Mouse (Mus musculus) megakaryocyte-erythroid progenitor cell, adult 5-6 weeks (primary cell): ENCODE measurements around the gene Slc16a4. TPM values are rescaled to one million over a fixed set of nuclear protein-coding genes. Genes with fewer than 3 reads are reported as not detected.
A peak's percentile ranks its signal among the peaks of the same experiment; 100 is the strongest.

Source experiments
- ATAC-seq: replicated peaks from 2 replicates; pipeline ENCODE4 v1.8.0; 2016; ENCODE audit warnings: mild to moderate bottlenecking, inconsistent platforms; ENCODE audit not compliant: severe bottlenecking, poor library complexity, low FRiP score, low TSS enrichment
- total RNA-seq, 2 experiments: library from RNA; stranded (forward) in 1 of 2; stranded (reverse) in 1 of 2; fragments of 200-1000, 215-1000 nt in 1 of 2; fragments of >200 nt in 1 of 2; fragmentation: Nextera tagmentation in 1 of 2; gene quantifications; 2 replicates each; pipeline ENCODE4 v1.2.3; 2014 to 2017

The Slc16a4 gene
- total RNA-seq, 2 experiments from 2014 or later: not detected

GRCm38 (mm10) chr3:107355618-107356260 is 64.7 kb downstream of the Slc16a4 start:
- no peak for ATAC-seq

GRCm38 (mm10) chr3:107356964-107357441 is 66.0 kb downstream of the Slc16a4 start:
- ATAC-seq: peak; percentile 95

DNA sequence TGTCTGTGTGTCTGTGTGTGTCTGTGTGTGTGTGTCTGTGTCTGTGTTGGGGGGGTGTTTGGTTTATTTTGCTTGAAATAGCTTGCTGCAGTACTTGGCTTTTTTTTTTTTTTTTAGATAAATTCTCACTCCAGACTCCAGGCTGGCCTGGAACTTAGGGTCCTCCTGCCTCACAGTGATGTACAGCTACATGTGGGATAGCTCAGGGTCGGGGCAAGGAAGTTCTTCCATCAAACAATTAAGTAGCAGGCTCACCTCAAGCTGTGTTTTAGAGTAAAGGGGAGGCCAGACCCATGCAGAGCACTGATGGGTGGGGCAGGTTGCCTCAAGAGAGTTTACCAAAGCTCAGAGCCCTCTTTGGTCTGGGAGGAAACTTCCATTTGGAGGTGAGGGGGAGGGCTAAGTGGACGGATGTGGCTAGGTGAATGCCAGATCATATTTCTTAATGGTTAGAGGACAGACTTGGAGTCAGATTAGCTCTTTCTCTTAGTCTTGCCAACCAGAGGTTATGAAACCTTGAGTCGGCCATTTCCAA is 66.7 kb downstream of the Slc16a4 start:
- no peak for ATAC-seq

DNA sequence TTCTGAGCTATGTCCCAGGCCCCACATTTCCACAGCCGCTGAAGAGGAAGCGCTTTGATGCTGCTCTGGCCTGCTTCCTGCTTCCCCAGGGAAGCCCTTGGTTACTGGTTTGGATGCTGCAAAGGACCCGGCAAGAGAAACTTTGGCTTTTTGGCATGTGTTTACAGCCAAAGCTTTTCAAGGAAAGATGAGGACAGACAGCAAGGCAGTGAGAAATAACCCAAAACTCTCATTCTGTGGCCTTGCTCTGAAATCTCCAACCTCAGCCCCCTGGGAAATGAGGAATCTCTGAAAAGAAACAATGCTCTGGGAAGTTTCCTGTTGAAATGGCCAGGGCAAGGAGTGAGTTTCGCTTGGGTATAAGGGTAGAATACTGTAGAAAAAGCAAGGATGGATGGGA is 69.3 kb downstream of the Slc16a4 start:
- ATAC-seq: no peak

Other genes with a start within 250 kb of the Slc16a4 start
- not detected in 2 replicates for gene Kcna2, start 190.1 kb upstream of the Slc16a4 start, total RNA-seq (2014; fragmentation: Nextera tagmentation)
- gene Kcna2, start 190.1 kb upstream of the Slc16a4 start, total RNA-seq (2017): not detected in 2 replicates
- gene Kcna10, start 108.2 kb upstream of the Slc16a4 start, total RNA-seq (2014; fragmentation: Nextera tagmentation): not detected in 2 replicates
- gene Kcna10, start 108.2 kb upstream of the Slc16a4 start, total RNA-seq (2017): not detected in 2 replicates
- gene Cym, start 69.5 kb upstream of the Slc16a4 start, total RNA-seq (2014; fragmentation: Nextera tagmentation): not detected in 2 replicates
- not detected in 2 replicates for gene Cym, start 69.5 kb upstream of the Slc16a4 start, total RNA-seq (2017)
- gene A630076J17Rik, start 60.6 kb upstream of the Slc16a4 start, total RNA-seq (2014; fragmentation: Nextera tagmentation): not detected in 2 replicates
- not detected in 2 replicates for gene A630076J17Rik, start 60.6 kb upstream of the Slc16a4 start, total RNA-seq (2017)
- not detected in 2 replicates for gene Prok1, start 51.5 kb upstream of the Slc16a4 start, total RNA-seq (2014; fragmentation: Nextera tagmentation)
- gene Prok1, start 51.5 kb upstream of the Slc16a4 start, total RNA-seq (2017): not detected in 2 replicates
- gene Lamtor5, start 12.4 kb upstream of the Slc16a4 start, total RNA-seq (2014; fragmentation: Nextera tagmentation): 115 and 118 TPM in 2 replicates
- gene Lamtor5, start 12.4 kb upstream of the Slc16a4 start, total RNA-seq (2017): 39.0 and 43.0 TPM in 2 replicates
- 51.0 and 54.6 TPM in 2 replicates for gene Rbm15, start 42.4 kb downstream of the Slc16a4 start, total RNA-seq (2014; fragmentation: Nextera tagmentation)
- 28.4 and 39.9 TPM in 2 replicates for gene Rbm15, start 42.4 kb downstream of the Slc16a4 start, total RNA-seq (2017)
- gene Kcnc4, start 168.3 kb downstream of the Slc16a4 start, total RNA-seq (2014; fragmentation: Nextera tagmentation): not detected in 2 replicates
- not detected in 2 replicates for gene Kcnc4, start 168.3 kb downstream of the Slc16a4 start, total RNA-seq (2017)
- gene Slc6a17, start 226.8 kb downstream of the Slc16a4 start, total RNA-seq (2014; fragmentation: Nextera tagmentation): not detected in 2 replicates
- gene Slc6a17, start 226.8 kb downstream of the Slc16a4 start, total RNA-seq (2017): not detected in 2 replicates